Mouse (Mus musculus): Measurements from ENCODE around the gene Fam227b. TPM values are rescaled to one million over a fixed set of nuclear protein-coding genes. Genes with fewer than 3 reads are reported as not detected.

Fam227b gene
- total and polyA plus RNA-seq, 3 experiments: not detected

- peak in 1 of 2 experiments; percentile 57 for DNase-seq
- intact Hi-C loops (cut with DNase I): no loop called here
- Histone ChIP-seq H3K27me3 (ENCODE audit: control insufficient read depth, insufficient read depth, low read length) (no peaks in the 10 kb centered on the region), H3K9ac (ENCODE audit: low read depth, low read length) (no peak overlapping the region), H3K79me2 (replicated peaks; ENCODE audit: control insufficient read depth, insufficient read depth, low read length) (no peaks in the 10 kb centered on the region), H3K4me1 (ENCODE audit: control insufficient read depth, insufficient read depth, low read length) (peaks cover 4% of the 10 kb centered on the region), H3K4me3 (no peak overlapping the region), H3K27ac (peak overlapping the region; percentile 55), H3K36me3 (ENCODE audit: control insufficient read depth, insufficient read depth, low read length) (no peaks in the 10 kb centered on the region)
- WGBS: 37% methylated on average over 4 of the region's 4 CpGs
- no peak for TF ChIP-seq POLR2A (IDR thresholded peaks at IDR 0.05; ENCODE audit: insufficient read depth, low read depth, low read length)
- TF ChIP-seq EP300 (IDR thresholded peaks at IDR 0.05; ENCODE audit: insufficient read depth, low read depth, low read length): peak; percentile 67; the same call in 1 of the 2 replicates
- TF ChIP-seq CTCF (IDR thresholded peaks at IDR 0.05): no peak
These were observed 112.4 kb downstream of the Fam227b start for GRCm38 (mm10) chr2:126039414-126039891.

- no peak for DNase-seq
- Histone ChIP-seq H3K79me2 (replicated peaks; ENCODE audit: control insufficient read depth, insufficient read depth, low read length) (no peaks in the 10 kb centered on the region), H3K27me3 (ENCODE audit: control insufficient read depth, insufficient read depth, low read length) (no peaks in the 10 kb centered on the region), H3K4me3 (no peak overlapping the region), H3K9ac (ENCODE audit: low read depth, low read length) (no peak overlapping the region), H3K4me1 (ENCODE audit: control insufficient read depth, insufficient read depth, low read length) (peaks cover 4% of the 10 kb centered on the region), H3K27ac (peak overlapping the region; percentile 55), H3K36me3 (ENCODE audit: control insufficient read depth, insufficient read depth, low read length) (no peaks in the 10 kb centered on the region)
- no peak for TF ChIP-seq EP300 (IDR thresholded peaks at IDR 0.05; ENCODE audit: insufficient read depth, low read depth, low read length)
- no peak for TF ChIP-seq CTCF (IDR thresholded peaks at IDR 0.05)
- TF ChIP-seq POLR2A (IDR thresholded peaks at IDR 0.05; ENCODE audit: insufficient read depth, low read depth, low read length): no peak
- intact Hi-C loops (cut with DNase I): no loop called here
- WGBS: 86% methylated on average over 7 of the region's 7 CpGs
These were observed 113.4 kb downstream of the Fam227b start for GRCm38 (mm10) chr2:126038221-126039000.

GRCm38 (mm10) chr2:126036121-126036520, 115.7 kb downstream of the Fam227b start:
- no peak overlapping the region; the same call in 1 of the 2 replicates for H3K27ac ChIP-seq
- intact Hi-C loops (cut with DNase I): no loop called here

GRCm38 (mm10) chr2:126035013-126035770, 116.6 kb downstream of the Fam227b start:
- no peak overlapping the region for H3K4me3 ChIP-seq
- no peaks in the 10 kb centered on the region for H3K27me3 ChIP-seq (ENCODE audit: control insufficient read depth, insufficient read depth, low read length)
- H3K79me2 ChIP-seq (replicated peaks; ENCODE audit: control insufficient read depth, insufficient read depth, low read length): no peaks in the 10 kb centered on the region
- TF ChIP-seq CTCF (IDR thresholded peaks at IDR 0.05) (no peak), POLR2A (IDR thresholded peaks at IDR 0.05; ENCODE audit: insufficient read depth, low read depth, low read length) (no peak), EP300 (IDR thresholded peaks at IDR 0.05; ENCODE audit: insufficient read depth, low read depth, low read length) (no peak)
- no peak overlapping the region; the same call in 1 of the 2 replicates for H3K27ac ChIP-seq
- H3K4me1 ChIP-seq (ENCODE audit: control insufficient read depth, insufficient read depth, low read length): peaks cover 2% of the 10 kb centered on the region
- H3K36me3 ChIP-seq (ENCODE audit: control insufficient read depth, insufficient read depth, low read length): no peaks in the 10 kb centered on the region
- H3K9ac ChIP-seq (ENCODE audit: low read depth, low read length): no peak overlapping the region
- DNase-seq: no peak
- 61% methylated on average over 15 of the region's 15 CpGs for WGBS
- intact Hi-C loops (cut with DNase I): no loop called here

More at GRCm38 (mm10) chr2:126036121-126036520, 115.7 kb downstream of the Fam227b start:
- TF ChIP-seq POLR2A (IDR thresholded peaks at IDR 0.05; ENCODE audit: insufficient read depth, low read depth, low read length) (no peak), CTCF (IDR thresholded peaks at IDR 0.05) (no peak), EP300 (IDR thresholded peaks at IDR 0.05; ENCODE audit: insufficient read depth, low read depth, low read length) (no peak)
- no peak overlapping the region for H3K9ac ChIP-seq (ENCODE audit: low read depth, low read length)
- WGBS: 82% methylated on average over 4 of the region's 4 CpGs
- peaks cover 4% of the 10 kb centered on the region for H3K4me1 ChIP-seq (ENCODE audit: control insufficient read depth, insufficient read depth, low read length)
- no peaks in the 10 kb centered on the region for H3K79me2 ChIP-seq (replicated peaks; ENCODE audit: control insufficient read depth, insufficient read depth, low read length)
- no peaks in the 10 kb centered on the region for H3K27me3 ChIP-seq (ENCODE audit: control insufficient read depth, insufficient read depth, low read length)
- H3K36me3 ChIP-seq (ENCODE audit: control insufficient read depth, insufficient read depth, low read length): no peaks in the 10 kb centered on the region
- no peak for DNase-seq
- H3K4me3 ChIP-seq: no peak overlapping the region

GRCm38 (mm10) chr2:126034379-126035005, 117.3 kb downstream of the Fam227b start, which contains the start of gene Fgf7:
Gene Fgf7 (plus strand): TSS chr2:126034658.
- WGBS: 68% methylated on average over 15 of the region's 15 CpGs
- TF ChIP-seq CTCF (IDR thresholded peaks at IDR 0.05) (peak; percentile 45), POLR2A (IDR thresholded peaks at IDR 0.05; ENCODE audit: insufficient read depth, low read depth, low read length) (no peak)
- no peaks in the 10 kb centered on the region for H3K79me2 ChIP-seq (replicated peaks; ENCODE audit: control insufficient read depth, insufficient read depth, low read length)
- H3K27ac ChIP-seq: no peak within 1 kb of the TSS; the same call in 1 of the 2 replicates
- H3K36me3 ChIP-seq (ENCODE audit: control insufficient read depth, insufficient read depth, low read length): no peaks in the 10 kb centered on the region
- DNase-seq: no peak
- H3K4me1 ChIP-seq (ENCODE audit: control insufficient read depth, insufficient read depth, low read length): peaks cover 2% of the 10 kb centered on the region
- no peak within 1 kb of the TSS for H3K4me3 ChIP-seq
- H3K9ac ChIP-seq (ENCODE audit: low read depth, low read length): no peak within 1 kb of the TSS
- H3K27me3 ChIP-seq (ENCODE audit: control insufficient read depth, insufficient read depth, low read length): no peaks in the 10 kb centered on the region
- intact Hi-C loops (cut with DNase I): loop anchor here (5.0 kb wide), 1 partner anchor 142 kb away; no protein-coding TSS in a partner anchor
